Mouse (Mus musculus) kidney, postnatal 0 days (tissue): ENCODE results near the gene Mms19. TPM values are rescaled to one million over a fixed set of nuclear protein-coding genes. Genes with fewer than 3 reads are reported as not detected.
A peak's percentile ranks its signal among the peaks of the same experiment; 100 is the strongest.

Source experiments
- ATAC-seq: fragments of 200-750 bp; cut with Nextera tagmentation; replicated peaks from 2 replicates; pipeline ENCODE4 v1.8.0; 2017; ENCODE audit warnings: low read depth, moderate number of reproducible peaks, moderate TSS enrichment, moderate library complexity; ENCODE audit not compliant: low FRiP score
- DNase-seq: peaks from one replicate; pipeline ENCODE4 v3.0.0-alpha.2; 2016; ENCODE audit warnings: low spot score
- H3K27ac ChIP-seq: fragments of 300-500 bp; sonication (generic); 2 replicates; pipeline ENCODE4 v1.5.1; 2014; ENCODE audit warnings: mild to moderate bottlenecking
- H3K27me3 ChIP-seq: fragments of 300-500 bp; sonication (generic); 2 replicates; pipeline ENCODE4 v1.6.1; 2014; ENCODE audit warnings: low read length, mixed read lengths; ENCODE audit not compliant: insufficient read depth
- H3K36me3 ChIP-seq: fragments of 300-500 bp; sonication (generic); 2 replicates; pipeline ENCODE4 v1.6.1; 2014; ENCODE audit warnings: low read length, mixed read lengths; ENCODE audit not compliant: insufficient read depth
- H3K4me1 ChIP-seq: fragments of 300-500 bp; sonication (generic); replicated peaks from 2 replicates; pipeline ENCODE4 v1.6.1; 2014; ENCODE audit warnings: antibody characterized with exemption, low read length, mixed read lengths; ENCODE audit not compliant: insufficient read depth
- H3K4me2 ChIP-seq: fragments of 300-500 bp; sonication (generic); 2 replicates; pipeline ENCODE4 v1.6.1; 2014; ENCODE audit warnings: mild to moderate bottlenecking, low read length, moderate library complexity, mixed read lengths
- H3K4me3 ChIP-seq: fragments of 300-500 bp; sonication (generic); replicated peaks from 2 replicates; pipeline ENCODE4 v1.5.1; 2014; ENCODE audit warnings: low read depth, low read length
- H3K9ac ChIP-seq: fragments of 300-500 bp; sonication (generic); 2 replicates; pipeline ENCODE4 v1.6.1; 2014; ENCODE audit warnings: low read depth, low read length
- H3K9me3 ChIP-seq: fragments of 300-500 bp; sonication (generic); replicated peaks from 2 replicates; pipeline ENCODE4 v1.6.1; 2016; ENCODE audit warnings: low read length, inconsistent platforms, mixed read lengths
- CTCF ChIP-seq: IDR thresholded peaks from 2 replicates; pipeline ENCODE4 v1.5.1; 2016; ENCODE audit warnings: antibody characterized with exemption, low read depth, mild to moderate bottlenecking, moderate library complexity
- WGBS: fragments of 180-500 bp; shearing (Covaris S2); extraction: QIAGEN DNeasy Blood & Tissue Kit; methylation state at CpG from one replicate; pipeline ENCODE4 v1.1.7; 2014; 5-methylcytosine and 5-hydroxymethylcytosine counted together
- polyA plus RNA-seq: library from polyadenylated mRNA; unstranded; fragments of >200 nt; fragmentation: Nextera tagmentation; extraction: Ambion mirVana; gene quantifications from 2 replicates; pipeline ENCODE4 v1.2.1, GENCODE M21; 2015

Mms19 gene
- polyA plus RNA-seq, 1 experiment from 2014 or later = 23.3 TPM

GRCm38 (mm10) chr19:41933179-41934086 is 47.5 kb downstream of the Mms19 start, which contains the start of the genes Exosc1 and Zdhhc16:
TSS of gene Exosc1 (minus strand) at chr19:41933423.
TSS of gene Zdhhc16 (plus strand) at chr19:41933480.
- peak; percentile 99 for DNase-seq
- Histone ChIP-seq H3K4me1 (peaks cover 4% of the 10 kb centered on the region), H3K9ac (peak within 1 kb of the TSS; percentile 75), H3K4me2 (peak within 1 kb of the TSS; percentile 65), H3K27ac (0 out of 2 replicates have a peak within 1 kb of the TSS, but pooled peaks have one; percentile 1), H3K36me3 (peaks cover 11% of the 10 kb centered on the region; the same call in 1 of the 2 replicates), H3K27me3 (no peaks in the 10 kb centered on the region), H3K9me3 (no peaks in the 10 kb centered on the region), H3K4me3 (peak within 1 kb of the TSS; percentile 64)
- WGBS = under 1% methylated on average over 47 of the region's 47 CpGs
- no peak for TF ChIP-seq CTCF
- ATAC-seq = peak; percentile 100

- Histone ChIP-seq H3K27me3 (no peaks in the 10 kb centered on the region), H3K4me2 (peak overlapping the region; percentile 61), H3K4me1 (peaks cover 4% of the 10 kb centered on the region), H3K9me3 (no peaks in the 10 kb centered on the region), H3K9ac (peak overlapping the region; percentile 57), H3K27ac (0 out of 2 replicates have a peak overlapping the region, but pooled peaks have one; percentile 1), H3K36me3 (0 out of 2 replicates have a peak, but pooled peaks cover 5% of the 10 kb centered on the region), H3K4me3 (peak overlapping the region; percentile 64)
- DNase-seq = peak; percentile 14
- WGBS = under 1% methylated on average over 28 of the region's 28 CpGs
- TF ChIP-seq CTCF = no peak
- ATAC-seq = peak; percentile 19; the same call in 1 of the 2 replicates
These were observed 48.3 kb downstream of the Mms19 start for GRCm38 (mm10) chr19:41932686-41933085.

GRCm38 (mm10) chr19:41920412-41921067 is 60.4 kb downstream of the Mms19 start:
- Histone ChIP-seq H3K4me2 (no peak overlapping the region), H3K9me3 (no peaks in the 10 kb centered on the region), H3K27ac (no peak overlapping the region), H3K27me3 (no peaks in the 10 kb centered on the region), H3K9ac (no peak overlapping the region), H3K4me1 (no peaks in the 10 kb centered on the region), H3K4me3 (no peak overlapping the region), H3K36me3 (peaks cover 34% of the 10 kb centered on the region)
- WGBS = 72% methylated on average over 5 of the region's 5 CpGs
- DNase-seq (no peak), ATAC-seq (no peak)
- TF ChIP-seq CTCF = no peak

GRCm38 (mm10) chr19:41919471-41919870 is 61.5 kb downstream of the Mms19 start:
- H3K4me2 ChIP-seq = no peak overlapping the region
- no peak overlapping the region for H3K9ac ChIP-seq
- ATAC-seq (no peak), DNase-seq (no peak)
- no peaks in the 10 kb centered on the region for H3K9me3 ChIP-seq
- no peak overlapping the region for H3K27ac ChIP-seq
- 79% methylated on average over 4 of the region's 4 CpGs for WGBS
- peaks cover 38% of the 10 kb centered on the region for H3K36me3 ChIP-seq
- no peaks in the 10 kb centered on the region for H3K27me3 ChIP-seq
- TF ChIP-seq CTCF = no peak
- no peaks in the 10 kb centered on the region for H3K4me1 ChIP-seq
- no peak overlapping the region for H3K4me3 ChIP-seq

- Histone ChIP-seq H3K9ac (no peak overlapping the region), H3K9me3 (no peaks in the 10 kb centered on the region), H3K27me3 (no peaks in the 10 kb centered on the region), H3K4me3 (no peak overlapping the region), H3K36me3 (peaks cover 31% of the 10 kb centered on the region), H3K4me1 (peaks cover 17% of the 10 kb centered on the region), H3K4me2 (no peak overlapping the region), H3K27ac (no peak overlapping the region)
- ATAC-seq = no peak
- DNase-seq = no peak
- TF ChIP-seq CTCF = no peak
- WGBS = 89% methylated on average over 4 of the region's 4 CpGs
These were observed 64.1 kb downstream of the Mms19 start for GRCm38 (mm10) chr19:41916853-41917252.

- H3K4me3 ChIP-seq = no peak overlapping the region
- ATAC-seq = no peak
- peaks cover 31% of the 10 kb centered on the region for H3K36me3 ChIP-seq
- no peak overlapping the region for H3K27ac ChIP-seq
- no peak overlapping the region for H3K4me2 ChIP-seq
- DNase-seq = no peak
- no peaks in the 10 kb centered on the region for H3K27me3 ChIP-seq
- 91% methylated on average over 3 of the region's 3 CpGs for WGBS
- TF ChIP-seq CTCF = no peak
- H3K9ac ChIP-seq = no peak overlapping the region
- H3K4me1 ChIP-seq = peaks cover 17% of the 10 kb centered on the region
- no peaks in the 10 kb centered on the region for H3K9me3 ChIP-seq
These were observed 65.7 kb downstream of the Mms19 start for GRCm38 (mm10) chr19:41915294-41915693.
